Mouse (Mus musculus) activated CD4-positive, CD25-positive, alpha-beta regulatory T cell, adult 4 months (primary cell): ENCODE measurements around the gene Tpt1. TPM values are rescaled to one million over a fixed set of nuclear protein-coding genes. Genes with fewer than 3 reads are reported as not detected.

Experiments used
- ATAC-seq: one replicate; pipeline ENCODE4 v1.8.0; 2017
- polyA plus RNA-seq, 2 experiments: library from polyadenylated mRNA; unstranded; fragments of 100-300 nt; shearing (Covaris generic); gene quantifications; one replicate each; pipeline ENCODE4 v1.2.1; 2017

Gene Tpt1
- polyA plus RNA-seq, 2 experiments from 2014 or later: 1,760 to 1,971 TPM

GRCm38 (mm10) chr14:75877297-75877696, 32.4 kb downstream of the Tpt1 start:
- ATAC-seq: no peak

GRCm38 (mm10) chr14:75878980-75879379, 34.1 kb downstream of the Tpt1 start:
- no peak for ATAC-seq

- no peak for ATAC-seq
These were observed 37.0 kb downstream of the Tpt1 start for GRCm38 (mm10) chr14:75881856-75882255.

GRCm38 (mm10) chr14:75883330-75883729, 38.4 kb downstream of the Tpt1 start:
- ATAC-seq: no peak

GRCm38 (mm10) chr14:75883873-75884272, 39.0 kb downstream of the Tpt1 start:
- ATAC-seq: no peak

GRCm38 (mm10) chr14:75892118-75892517, 47.2 kb downstream of the Tpt1 start:
- no peak for ATAC-seq

Other genes starting within 250 kb of the Tpt1 start
- not detected for gene Erich6b, start 202.8 kb upstream of the Tpt1 start, polyA plus RNA-seq
- gene Cog3, start 90.6 kb upstream of the Tpt1 start, polyA plus RNA-seq: 1 to 10 TPM; 6.5 to 8.0 TPM
- gene Slc25a30, start 58.1 kb upstream of the Tpt1 start, polyA plus RNA-seq: 10 to 100 TPM; 19.4 to 22.7 TPM
- 1 to 10 TPM; 1.6 to 2.8 TPM for gene Kctd4, start 109.9 kb downstream of the Tpt1 start, polyA plus RNA-seq
- 10 to 100 TPM; 50.7 to 51.6 TPM for gene Gtf2f2, start 165.8 kb downstream of the Tpt1 start, polyA plus RNA-seq